28 mouse cellular contexts compared by ENCODE assay signal in genomic region chr10:66756866-66757265, GRCm38 (mm10).
"Had no signal": no experiment of that assay in that cellular context is flagged by ENCODE, and none has a peak within 500 bp of the region (broad histone marks: within the 10 kb centered on the region; RNA-seq: fewer than 3 reads in every experiment).

No protein-coding gene starts in this region.

- H3K9ac ChIP-seq: limb, embryonic 12.5 days; limb, embryonic 13.5 days; limb, embryonic 15.5 days; liver, embryonic 12.5 days; liver, embryonic 13.5 days; liver, embryonic 14.5 days; liver, embryonic 15.5 days; liver, postnatal 0 days; lung, embryonic 14.5 days; lung, embryonic 15.5 days; midbrain, embryonic 12.5 days; midbrain, embryonic 13.5 days; midbrain, embryonic 15.5 days; neural tube, embryonic 12.5 days had no signal

- H3K4me3 ChIP-seq: limb, embryonic 10.5 days; limb, embryonic 12.5 days; limb, embryonic 13.5 days; limb, embryonic 15.5 days; liver, embryonic 12.5 days; liver, embryonic 13.5 days; liver, embryonic 15.5 days; lung, embryonic 15.5 days; megakaryocyte, embryonic 14.5 days; midbrain, embryonic 10.5 days; midbrain, embryonic 12.5 days; midbrain, embryonic 13.5 days; midbrain, embryonic 15.5 days; myocyte; neural tube, embryonic 12.5 days had no signal

- DNase-seq: left cerebral cortex, postnatal 4 days; liver; liver, embryonic 13.5 days; liver, postnatal 0 days; lung, adult 18-20 months; lung, adult 2 months; lung, embryonic 14.5 days; lung, postnatal 10 days; lung, postnatal 14 days; lung, postnatal 36 days; lung, postnatal 4 days; midbrain, embryonic 14.5 days had no signal

- H3K9me3 ChIP-seq: limb, embryonic 10.5 days; limb, embryonic 12.5 days; limb, embryonic 13.5 days; limb, embryonic 15.5 days; liver, embryonic 12.5 days; liver, embryonic 13.5 days; liver, embryonic 15.5 days; lung, embryonic 15.5 days; midbrain, embryonic 10.5 days; midbrain, embryonic 12.5 days; midbrain, embryonic 13.5 days; midbrain, embryonic 15.5 days; neural tube, embryonic 12.5 days had no signal

- H3K36me3 ChIP-seq: limb, embryonic 10.5 days; limb, embryonic 12.5 days; limb, embryonic 13.5 days; limb, embryonic 15.5 days; liver, embryonic 12.5 days; liver, embryonic 13.5 days; liver, embryonic 15.5 days; lung, embryonic 15.5 days; midbrain, embryonic 10.5 days; midbrain, embryonic 12.5 days; midbrain, embryonic 13.5 days; midbrain, embryonic 15.5 days; neural tube, embryonic 12.5 days had no signal

- H3K27me3 ChIP-seq: limb, embryonic 12.5 days; limb, embryonic 13.5 days; limb, embryonic 15.5 days; liver, embryonic 12.5 days; liver, embryonic 13.5 days; liver, embryonic 15.5 days; lung, embryonic 15.5 days; megakaryocyte, embryonic 14.5 days; midbrain, embryonic 12.5 days; midbrain, embryonic 13.5 days; midbrain, embryonic 15.5 days; neural tube, embryonic 12.5 days had no signal

- H3K4me1 ChIP-seq: limb, embryonic 10.5 days; limb, embryonic 12.5 days; limb, embryonic 13.5 days; limb, embryonic 15.5 days; liver, embryonic 12.5 days; liver, embryonic 13.5 days; liver, embryonic 15.5 days; lung, embryonic 15.5 days; megakaryocyte, embryonic 14.5 days; midbrain, embryonic 10.5 days; midbrain, embryonic 12.5 days; midbrain, embryonic 13.5 days; midbrain, embryonic 15.5 days; neural tube, embryonic 12.5 days had no signal

- H3K27ac ChIP-seq: limb, embryonic 10.5 days; limb, embryonic 12.5 days; limb, embryonic 13.5 days; limb, embryonic 15.5 days; liver, embryonic 12.5 days; liver, embryonic 13.5 days; liver, embryonic 14.5 days; liver, embryonic 15.5 days; lung, embryonic 15.5 days; macrophage; midbrain, embryonic 10.5 days; midbrain, embryonic 12.5 days; midbrain, embryonic 13.5 days; midbrain, embryonic 15.5 days; neural tube, embryonic 12.5 days had no signal
